Mouse (Mus musculus): ENCODE results near the gene Wrnip1.

Wrnip1 gene

GRCm38 (mm10) chr13:32827111-32827822 is 25.4 kb downstream of the Wrnip1 start:
- H3K36me3 ChIP-seq (ENCODE audit: control insufficient read depth, insufficient read depth, low read length, poor library complexity, severe bottlenecking): no peaks in the 10 kb centered on the region
- no peaks in the 10 kb centered on the region for H3K27me3 ChIP-seq (ENCODE audit: control insufficient read depth, insufficient read depth, low read length, poor library complexity, severe bottlenecking)
- DNase-seq (ENCODE audit: low read depth, low spot score): no peak

- no peaks in the 10 kb centered on the region for H3K27me3 ChIP-seq (ENCODE audit: control insufficient read depth, insufficient read depth, low read length, poor library complexity, severe bottlenecking)
- H3K36me3 ChIP-seq (ENCODE audit: control insufficient read depth, insufficient read depth, low read length, poor library complexity, severe bottlenecking): no peaks in the 10 kb centered on the region
- DNase-seq (ENCODE audit: low read depth, low spot score): peak; percentile 87
These were observed 26.1 kb downstream of the Wrnip1 start for GRCm38 (mm10) chr13:32827951-32828350.

GRCm38 (mm10) chr13:32828886-32829285 is 27.0 kb downstream of the Wrnip1 start:
- Histone ChIP-seq H3K36me3 (ENCODE audit: control insufficient read depth, insufficient read depth, low read length, poor library complexity, severe bottlenecking) (no peaks in the 10 kb centered on the region), H3K27me3 (ENCODE audit: control insufficient read depth, insufficient read depth, low read length, poor library complexity, severe bottlenecking) (no peaks in the 10 kb centered on the region)
- peak; percentile 17 for DNase-seq (ENCODE audit: low read depth, low spot score)

GRCm38 (mm10) chr13:32831505-32832273 is 29.9 kb downstream of the Wrnip1 start:
- peak; percentile 91 for DNase-seq (ENCODE audit: low read depth, low spot score)
- H3K27me3 ChIP-seq (ENCODE audit: control insufficient read depth, insufficient read depth, low read length, poor library complexity, severe bottlenecking): no peaks in the 10 kb centered on the region
- H3K36me3 ChIP-seq (ENCODE audit: control insufficient read depth, insufficient read depth, low read length, poor library complexity, severe bottlenecking): no peaks in the 10 kb centered on the region

GRCm38 (mm10) chr13:32832776-32833175 is 30.9 kb downstream of the Wrnip1 start:
- H3K36me3 ChIP-seq (ENCODE audit: control insufficient read depth, insufficient read depth, low read length, poor library complexity, severe bottlenecking): no peaks in the 10 kb centered on the region
- no peaks in the 10 kb centered on the region for H3K27me3 ChIP-seq (ENCODE audit: control insufficient read depth, insufficient read depth, low read length, poor library complexity, severe bottlenecking)
- peak; percentile 23 for DNase-seq (ENCODE audit: low read depth, low spot score)

GRCm38 (mm10) chr13:32833237-32833636 is 31.4 kb downstream of the Wrnip1 start:
- H3K27me3 ChIP-seq (ENCODE audit: control insufficient read depth, insufficient read depth, low read length, poor library complexity, severe bottlenecking): no peaks in the 10 kb centered on the region
- H3K36me3 ChIP-seq (ENCODE audit: control insufficient read depth, insufficient read depth, low read length, poor library complexity, severe bottlenecking): no peaks in the 10 kb centered on the region
- DNase-seq (ENCODE audit: low read depth, low spot score): peak; percentile 63

GRCm38 (mm10) chr13:32834513-32834912 is 32.7 kb downstream of the Wrnip1 start:
- Histone ChIP-seq H3K36me3 (ENCODE audit: control insufficient read depth, insufficient read depth, low read length, poor library complexity, severe bottlenecking) (no peaks in the 10 kb centered on the region), H3K27me3 (ENCODE audit: control insufficient read depth, insufficient read depth, low read length, poor library complexity, severe bottlenecking) (no peaks in the 10 kb centered on the region)
- DNase-seq (ENCODE audit: low read depth, low spot score): no peak

- Histone ChIP-seq H3K27me3 (ENCODE audit: control insufficient read depth, insufficient read depth, low read length, poor library complexity, severe bottlenecking) (no peaks in the 10 kb centered on the region; the same call in 1 of the 2 replicates), H3K36me3 (ENCODE audit: control insufficient read depth, insufficient read depth, low read length, poor library complexity, severe bottlenecking) (peaks cover 7% of the 10 kb centered on the region; the same call in 1 of the 2 replicates)
- no peak for DNase-seq (ENCODE audit: low read depth, low spot score)
These were observed 37.5 kb downstream of the Wrnip1 start for GRCm38 (mm10) chr13:32839314-32839713.

GRCm38 (mm10) chr13:32841349-32841748 is 39.5 kb downstream of the Wrnip1 start:
- Histone ChIP-seq H3K27me3 (ENCODE audit: control insufficient read depth, insufficient read depth, low read length, poor library complexity, severe bottlenecking) (no peaks in the 10 kb centered on the region; the same call in 1 of the 2 replicates), H3K36me3 (ENCODE audit: control insufficient read depth, insufficient read depth, low read length, poor library complexity, severe bottlenecking) (peaks cover 14% of the 10 kb centered on the region; the same call in 1 of the 2 replicates)
- DNase-seq (ENCODE audit: low read depth, low spot score): no peak

- no peak for DNase-seq (ENCODE audit: low read depth, low spot score)
- H3K27me3 ChIP-seq (ENCODE audit: control insufficient read depth, insufficient read depth, low read length, poor library complexity, severe bottlenecking): no peaks in the 10 kb centered on the region; the same call in 1 of the 2 replicates
- peaks cover 25% of the 10 kb centered on the region for H3K36me3 ChIP-seq (ENCODE audit: control insufficient read depth, insufficient read depth, low read length, poor library complexity, severe bottlenecking)
These were observed 44.4 kb downstream of the Wrnip1 start for GRCm38 (mm10) chr13:32846221-32846620.

- H3K36me3 ChIP-seq (ENCODE audit: control insufficient read depth, insufficient read depth, low read length, poor library complexity, severe bottlenecking): peaks cover 18% of the 10 kb centered on the region
- H3K27me3 ChIP-seq (ENCODE audit: control insufficient read depth, insufficient read depth, low read length, poor library complexity, severe bottlenecking): no peaks in the 10 kb centered on the region
- peak; percentile 62 for DNase-seq (ENCODE audit: low read depth, low spot score)
These were observed 47.3 kb downstream of the Wrnip1 start for GRCm38 (mm10) chr13:32849092-32849491.

GRCm38 (mm10) chr13:32849531-32850123 is 47.8 kb downstream of the Wrnip1 start:
- H3K36me3 ChIP-seq (ENCODE audit: control insufficient read depth, insufficient read depth, low read length, poor library complexity, severe bottlenecking): peaks cover 18% of the 10 kb centered on the region
- H3K27me3 ChIP-seq (ENCODE audit: control insufficient read depth, insufficient read depth, low read length, poor library complexity, severe bottlenecking): no peaks in the 10 kb centered on the region
- DNase-seq (ENCODE audit: low read depth, low spot score): peak; percentile 20

GRCm38 (mm10) chr13:32850156-32850555 is 48.3 kb downstream of the Wrnip1 start:
- DNase-seq (ENCODE audit: low read depth, low spot score): no peak

GRCm38 (mm10) chr13:32850668-32851404 is 49.0 kb downstream of the Wrnip1 start, which contains the start of gene Serpinb1a:
Gene Serpinb1a, minus strand, starts transcription at chr13:32851185.
- Histone ChIP-seq H3K36me3 (ENCODE audit: control insufficient read depth, insufficient read depth, low read length, poor library complexity, severe bottlenecking) (peaks cover 11% of the 10 kb centered on the region), H3K27me3 (ENCODE audit: control insufficient read depth, insufficient read depth, low read length, poor library complexity, severe bottlenecking) (no peaks in the 10 kb centered on the region; the same call in 1 of the 2 replicates)
- peak; percentile 86 for DNase-seq (ENCODE audit: low read depth, low spot score)

More at GRCm38 (mm10) chr13:32850156-32850555, 48.3 kb downstream of the Wrnip1 start:
- H3K27me3 ChIP-seq (ENCODE audit: control insufficient read depth, insufficient read depth, low read length, poor library complexity, severe bottlenecking): no peaks in the 10 kb centered on the region
- peaks cover 16% of the 10 kb centered on the region for H3K36me3 ChIP-seq (ENCODE audit: control insufficient read depth, insufficient read depth, low read length, poor library complexity, severe bottlenecking)

Data from splenic B cell, adult 2 months (primary cell).